Mouse (Mus musculus) urinary bladder, adult 18-20 months (tissue): ENCODE results near the gene Gm16253.
"Not testable (repeated sequence)": the region's sequence is repeated elsewhere in the genome, so short reads cannot be mapped to it uniquely, and the experiment has no call there.

Experiments
- DNase-seq, 2 experiments: peaks; one replicate each; pipeline ENCODE4 v3.0.0; 2022; ENCODE audit warnings: low spot score in 2 of 2, mixed read lengths in 2 of 2

The Gm16253 gene

GRCm38 (mm10) chr3:96598156-96599068 is 21.6 kb downstream of the Gm16253 start:
- peak in 1 of 2 experiments; percentile 45 for DNase-seq

GRCm38 (mm10) chr3:96599069-96599393 is 22.2 kb downstream of the Gm16253 start:
- no peak for DNase-seq

GRCm38 (mm10) chr3:96599411-96599810 is 22.6 kb downstream of the Gm16253 start:
- DNase-seq, result no peak

GRCm38 (mm10) chr3:96600639-96601250 is 24.0 kb downstream of the Gm16253 start, which contains the start of gene Lix1l:
TSS of gene Lix1l (plus strand) at chr3:96601149.
- DNase-seq, result peak; percentile 72 to 89

GRCm38 (mm10) chr3:96601251-96601787 is 24.5 kb downstream of the Gm16253 start:
- DNase-seq, result peak; percentile 45 to 65

GRCm38 (mm10) chr3:96601941-96602703 is 25.3 kb downstream of the Gm16253 start:
- DNase-seq, result no peak

- no peak for DNase-seq
These were observed 25.9 kb downstream of the Gm16253 start for GRCm38 (mm10) chr3:96602704-96603084.

GRCm38 (mm10) chr3:96603311-96603710 is 26.5 kb downstream of the Gm16253 start:
- DNase-seq, result no peak

- DNase-seq, result not testable (repeated sequence)
These were observed 29.2 kb downstream of the Gm16253 start for GRCm38 (mm10) chr3:96606007-96606406.

GRCm38 (mm10) chr3:96606618-96607017 is 29.8 kb downstream of the Gm16253 start:
- no peak for DNase-seq

GRCm38 (mm10) chr3:96617941-96618340 is 41.2 kb downstream of the Gm16253 start:
- no peak for DNase-seq

- no peak for DNase-seq
These were observed 46.4 kb downstream of the Gm16253 start for GRCm38 (mm10) chr3:96623201-96623600.

GRCm38 (mm10) chr3:96629729-96630600 is 53.2 kb downstream of the Gm16253 start, which contains the start of gene Rbm8a:
TSS of gene Rbm8a (plus strand) at chr3:96629933.
- peak; percentile 94 to 95 for DNase-seq
